Mouse (Mus musculus): ENCODE data around the gene Ubac2. TPM values are rescaled to one million over a fixed set of nuclear protein-coding genes. Genes with fewer than 3 reads are reported as not detected.

The Ubac2 gene
- polyA plus RNA-seq, 1 experiment from 2014 or later: 47.0 TPM

- H3K4me3 ChIP-seq (replicated peaks): no peak overlapping the region
- peaks cover 12% of the 10 kb centered on the region for H3K36me3 ChIP-seq
- H3K9ac ChIP-seq (replicated peaks): no peak overlapping the region
- ATAC-seq (ENCODE audit: low FRiP score): no peak
- no peak overlapping the region for H3K27ac ChIP-seq (replicated peaks)
- H3K4me2 ChIP-seq: no peak overlapping the region
- no peaks in the 10 kb centered on the region for H3K27me3 ChIP-seq (replicated peaks)
- peaks cover 2% of the 10 kb centered on the region for H3K9me3 ChIP-seq (replicated peaks)
- 93% methylated on average over 11 of the region's 11 CpGs for WGBS
- no peaks in the 10 kb centered on the region for H3K4me1 ChIP-seq
Observed at GRCm38 (mm10) chr14:121938256-121939191, 60.1 kb downstream of the Ubac2 start.

- Histone ChIP-seq H3K4me2 (no peak overlapping the region), H3K4me1 (no peaks in the 10 kb centered on the region), H3K9me3 (replicated peaks) (peaks cover 2% of the 10 kb centered on the region), H3K27ac (replicated peaks) (no peak overlapping the region), H3K36me3 (peaks cover 4% of the 10 kb centered on the region; the same call in 1 of the 2 replicates), H3K9ac (replicated peaks) (no peak overlapping the region), H3K4me3 (replicated peaks) (no peak overlapping the region), H3K27me3 (replicated peaks) (no peaks in the 10 kb centered on the region)
- WGBS: 92% methylated on average over 3 of the region's 3 CpGs
- ATAC-seq (ENCODE audit: low FRiP score): no peak
Observed at GRCm38 (mm10) chr14:121939582-121939981, 61.2 kb downstream of the Ubac2 start.

GRCm38 (mm10) chr14:121946131-121946530 is 67.7 kb downstream of the Ubac2 start:
- no peaks in the 10 kb centered on the region for H3K27me3 ChIP-seq (replicated peaks)
- H3K9ac ChIP-seq (replicated peaks): no peak overlapping the region
- H3K4me1 ChIP-seq: 0 out of 2 replicates have a peak, but pooled peaks cover 2% of the 10 kb centered on the region
- no peak for ATAC-seq (ENCODE audit: low FRiP score)
- H3K9me3 ChIP-seq (replicated peaks): no peaks in the 10 kb centered on the region
- H3K36me3 ChIP-seq: no peaks in the 10 kb centered on the region
- no peak overlapping the region for H3K27ac ChIP-seq (replicated peaks)
- H3K4me2 ChIP-seq: no peak overlapping the region
- 93% methylated on average over 5 of the region's 5 CpGs for WGBS
- H3K4me3 ChIP-seq (replicated peaks): no peak overlapping the region

GRCm38 (mm10) chr14:121946728-121947127 is 68.3 kb downstream of the Ubac2 start:
- ATAC-seq (ENCODE audit: low FRiP score): no peak
- Histone ChIP-seq H3K9me3 (replicated peaks) (no peaks in the 10 kb centered on the region), H3K36me3 (no peaks in the 10 kb centered on the region), H3K4me3 (replicated peaks) (no peak overlapping the region), H3K9ac (replicated peaks) (no peak overlapping the region), H3K4me2 (no peak overlapping the region), H3K4me1 (0 out of 2 replicates have a peak, but pooled peaks cover 5% of the 10 kb centered on the region), H3K27ac (replicated peaks) (no peak overlapping the region), H3K27me3 (replicated peaks) (no peaks in the 10 kb centered on the region)
- WGBS: 79% methylated on average over 8 of the region's 8 CpGs

GRCm38 (mm10) chr14:121947201-121947760 is 68.9 kb downstream of the Ubac2 start:
- H3K27ac ChIP-seq (replicated peaks): no peak overlapping the region
- H3K9me3 ChIP-seq (replicated peaks): no peaks in the 10 kb centered on the region
- no peaks in the 10 kb centered on the region for H3K27me3 ChIP-seq (replicated peaks)
- H3K36me3 ChIP-seq: no peaks in the 10 kb centered on the region
- 0 out of 2 replicates have a peak, but pooled peaks cover 5% of the 10 kb centered on the region for H3K4me1 ChIP-seq
- WGBS: 64% methylated on average over 8 of the region's 8 CpGs
- no peak overlapping the region for H3K9ac ChIP-seq (replicated peaks)
- no peak overlapping the region for H3K4me2 ChIP-seq
- ATAC-seq (ENCODE audit: low FRiP score): no peak
- no peak overlapping the region for H3K4me3 ChIP-seq (replicated peaks)

- Histone ChIP-seq H3K27me3 (replicated peaks) (no peaks in the 10 kb centered on the region), H3K4me2 (no peak overlapping the region), H3K36me3 (no peaks in the 10 kb centered on the region), H3K9ac (replicated peaks) (no peak overlapping the region), H3K4me3 (replicated peaks) (no peak overlapping the region), H3K9me3 (replicated peaks) (no peaks in the 10 kb centered on the region), H3K4me1 (0 out of 2 replicates have a peak, but pooled peaks cover 5% of the 10 kb centered on the region), H3K27ac (replicated peaks) (no peak overlapping the region)
- 88% methylated on average over 3 of the region's 3 CpGs for WGBS
- no peak for ATAC-seq (ENCODE audit: low FRiP score)
Observed at GRCm38 (mm10) chr14:121947966-121948365, 69.5 kb downstream of the Ubac2 start.

GRCm38 (mm10) chr14:121949436-121949835 is 71.0 kb downstream of the Ubac2 start:
- H3K27me3 ChIP-seq (replicated peaks): no peaks in the 10 kb centered on the region
- H3K9ac ChIP-seq (replicated peaks): no peak overlapping the region
- no peak for ATAC-seq (ENCODE audit: low FRiP score)
- H3K36me3 ChIP-seq: no peaks in the 10 kb centered on the region
- H3K4me3 ChIP-seq (replicated peaks): no peak overlapping the region
- H3K4me1 ChIP-seq: 0 out of 2 replicates have a peak, but pooled peaks cover 5% of the 10 kb centered on the region
- 97% methylated on average over 3 of the region's 3 CpGs for WGBS
- H3K4me2 ChIP-seq: no peak overlapping the region
- H3K9me3 ChIP-seq (replicated peaks): no peaks in the 10 kb centered on the region
- H3K27ac ChIP-seq (replicated peaks): no peak overlapping the region

- no peaks in the 10 kb centered on the region for H3K36me3 ChIP-seq
- H3K4me2 ChIP-seq: no peak overlapping the region
- no peak overlapping the region for H3K9ac ChIP-seq (replicated peaks)
- H3K4me1 ChIP-seq: 0 out of 2 replicates have a peak, but pooled peaks cover 5% of the 10 kb centered on the region
- H3K4me3 ChIP-seq (replicated peaks): no peak overlapping the region
- no peak overlapping the region for H3K27ac ChIP-seq (replicated peaks)
- H3K27me3 ChIP-seq (replicated peaks): no peaks in the 10 kb centered on the region
- ATAC-seq (ENCODE audit: low FRiP score): no peak
- WGBS: 94% methylated on average over 5 of the region's 5 CpGs
- no peaks in the 10 kb centered on the region for H3K9me3 ChIP-seq (replicated peaks)
Observed at GRCm38 (mm10) chr14:121949897-121950296, 71.5 kb downstream of the Ubac2 start.

GRCm38 (mm10) chr14:121951399-121952045 is 73.1 kb downstream of the Ubac2 start:
- H3K36me3 ChIP-seq: no peaks in the 10 kb centered on the region
- WGBS: 84% methylated on average over 2 of the region's 2 CpGs
- ATAC-seq (ENCODE audit: low FRiP score): no peak
- no peak overlapping the region for H3K4me3 ChIP-seq (replicated peaks)
- no peaks in the 10 kb centered on the region for H3K27me3 ChIP-seq (replicated peaks)
- no peak overlapping the region for H3K4me2 ChIP-seq
- H3K9me3 ChIP-seq (replicated peaks): no peaks in the 10 kb centered on the region
- no peak overlapping the region for H3K27ac ChIP-seq (replicated peaks)
- H3K4me1 ChIP-seq: 0 out of 2 replicates have a peak, but pooled peaks cover 5% of the 10 kb centered on the region
- H3K9ac ChIP-seq (replicated peaks): no peak overlapping the region

GRCm38 (mm10) chr14:121952046-121952400 is 73.6 kb downstream of the Ubac2 start:
- no peak overlapping the region for H3K27ac ChIP-seq (replicated peaks)
- H3K4me1 ChIP-seq: 0 out of 2 replicates have a peak, but pooled peaks cover 3% of the 10 kb centered on the region
- H3K4me2 ChIP-seq: no peak overlapping the region
- no peaks in the 10 kb centered on the region for H3K9me3 ChIP-seq (replicated peaks)
- H3K9ac ChIP-seq (replicated peaks): no peak overlapping the region
- H3K4me3 ChIP-seq (replicated peaks): no peak overlapping the region
- no peaks in the 10 kb centered on the region for H3K27me3 ChIP-seq (replicated peaks)
- 94% methylated on average over 5 of the region's 5 CpGs for WGBS
- ATAC-seq (ENCODE audit: low FRiP score): no peak
- no peaks in the 10 kb centered on the region for H3K36me3 ChIP-seq

GRCm38 (mm10) chr14:121954129-121954528 is 75.7 kb downstream of the Ubac2 start:
- Histone ChIP-seq H3K9ac (replicated peaks) (no peak overlapping the region), H3K36me3 (no peaks in the 10 kb centered on the region), H3K4me3 (replicated peaks) (no peak overlapping the region), H3K4me2 (no peak overlapping the region), H3K27me3 (replicated peaks) (no peaks in the 10 kb centered on the region), H3K9me3 (replicated peaks) (no peaks in the 10 kb centered on the region), H3K27ac (replicated peaks) (no peak overlapping the region), H3K4me1 (peaks cover 10% of the 10 kb centered on the region; the same call in 1 of the 2 replicates)
- no peak for ATAC-seq (ENCODE audit: low FRiP score)
- WGBS: 92% methylated on average over 11 of the region's 11 CpGs
